Mouse (Mus musculus) bone marrow, adult 2 months (tissue): Measurements from ENCODE around the gene Trir. TPM values are rescaled to one million over a fixed set of nuclear protein-coding genes. Genes with fewer than 3 reads are reported as not detected.

Experiments used
- H3K27ac ChIP-seq: fragments of 200-500 bp; 2 replicates; pipeline ENCODE4 v1.5.1; 2012; ENCODE audit warnings: low read depth, mild to moderate bottlenecking, control low read depth, inconsistent platforms, low read length; ENCODE audit not compliant: control insufficient read depth, poor library complexity, insufficient read depth
- H3K4me1 ChIP-seq: fragments of 200-500 bp; 2 replicates; pipeline ENCODE4 v1.6.1; 2011; ENCODE audit warnings: low read length; ENCODE audit not compliant: control insufficient read depth, insufficient read depth
- H3K4me3 ChIP-seq: fragments of 200-500 bp; replicated peaks from 2 replicates; pipeline ENCODE3; 2011; ENCODE audit warnings: mild to moderate bottlenecking, low read depth, low read length, control low read depth; ENCODE audit not compliant: control insufficient read depth
- CTCF ChIP-seq: fragments of 200-500 bp; IDR thresholded peaks from 2 replicates; pipeline ENCODE4 v1.5.1; 2011; ENCODE audit warnings: low read length, control low read depth; ENCODE audit not compliant: control insufficient read depth, insufficient read depth
- POLR2A ChIP-seq: fragments of 200-500 bp; IDR thresholded peaks from 2 replicates; pipeline ENCODE4 v1.6.1; 2011; ENCODE audit warnings: low read depth, mild to moderate bottlenecking, control low read depth, low read length, borderline replicate concordance; ENCODE audit not compliant: control insufficient read depth
- WGBS: fragments of 180-500 bp; shearing (Covaris S2); methylation state at CpG from one replicate; pipeline ENCODE4 v1.1.7; 2018; 5-methylcytosine and 5-hydroxymethylcytosine counted together
- polyA plus RNA-seq: library from polyadenylated mRNA; stranded (reverse); fragments of >200 nt; gene quantifications from 2 replicates; pipeline ENCODE4 v1.2.4, GENCODE M21; 2011; ENCODE audit warnings: low replicate concordance; ENCODE audit not compliant: missing spikeins, insufficient read depth, insufficient read length

Trir gene
- polyA plus RNA-seq, 1 experiment: 300 TPM

DNA sequence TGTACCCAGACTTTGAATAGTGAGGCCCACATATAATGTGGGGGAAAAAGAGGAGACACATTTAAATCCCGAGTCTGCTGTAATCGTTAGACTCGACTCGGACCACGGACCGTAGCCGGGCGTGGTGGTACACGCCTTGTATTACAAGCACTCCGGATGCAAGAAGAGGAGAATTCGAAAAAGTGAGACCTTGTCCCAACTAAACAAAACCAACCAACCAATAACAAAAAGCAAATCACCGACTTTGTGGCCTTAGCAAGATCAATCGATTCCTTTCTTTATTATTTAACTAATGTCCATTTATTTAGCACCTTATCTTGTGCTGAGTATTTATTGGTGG lies 863 bp downstream of the Trir start:
- H3K27ac ChIP-seq: peak overlapping the region; percentile 98

DNA sequence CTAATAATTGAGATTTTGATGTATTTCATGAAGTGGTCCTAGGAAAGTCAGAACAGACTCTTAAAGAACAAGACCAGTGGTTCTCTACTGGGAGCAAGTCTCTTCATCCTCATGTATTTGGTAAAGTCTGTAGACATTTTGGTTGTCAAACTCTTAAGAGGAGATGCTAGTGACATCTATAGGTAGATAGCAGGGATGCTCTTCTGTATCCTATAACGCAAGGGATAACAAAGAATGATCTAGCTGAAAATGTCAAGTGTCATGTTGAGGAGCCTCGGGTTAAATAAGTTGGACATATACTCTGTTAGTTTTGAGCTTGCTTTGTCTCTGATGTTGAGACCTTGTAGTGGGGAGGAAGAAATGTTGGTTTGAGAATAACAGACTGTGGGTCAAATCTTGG lies 1.3 kb downstream of the Trir start:
- H3K27ac ChIP-seq: no peak overlapping the region
- peak overlapping the region; percentile 97 for H3K4me3 ChIP-seq
- no peak for TF ChIP-seq POLR2A
- 11% methylated on average over 2 of the region's 2 CpGs for WGBS
- H3K4me1 ChIP-seq: peaks cover 4% of the 10 kb centered on the region

More for the DNA sequence above, 863 bp downstream of the Trir start:
- no peak for TF ChIP-seq POLR2A
- no peak for TF ChIP-seq CTCF
- Histone ChIP-seq H3K4me1 (peaks cover 4% of the 10 kb centered on the region), H3K4me3 (peak overlapping the region; percentile 97)
- under 1% methylated on average over 13 of the region's 13 CpGs for WGBS

DNA sequence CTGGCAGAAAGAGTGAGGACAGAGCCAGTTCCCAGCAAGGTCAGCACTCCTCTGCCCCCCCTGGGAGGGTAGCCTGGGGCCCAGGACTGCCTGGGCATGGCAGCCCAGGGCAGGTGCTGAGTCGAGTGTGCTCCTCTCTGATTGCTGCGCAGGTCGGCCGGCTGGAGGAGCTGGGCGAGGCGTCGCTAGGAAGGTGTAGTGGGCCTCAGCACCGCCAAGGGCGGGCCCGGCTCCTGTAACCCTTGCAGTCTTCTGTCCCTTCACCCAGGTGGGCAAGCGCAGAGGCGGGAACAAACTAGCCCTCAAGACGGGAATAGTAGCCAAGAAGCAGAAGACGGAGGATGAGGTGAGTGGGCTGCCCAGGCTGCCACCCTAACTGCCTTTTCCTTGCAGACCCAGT lies 2.6 kb downstream of the Trir start:
- WGBS: 91% methylated on average over 14 of the region's 14 CpGs
- no peak overlapping the region for H3K4me3 ChIP-seq
- H3K4me1 ChIP-seq: peaks cover 4% of the 10 kb centered on the region
- H3K27ac ChIP-seq: no peak overlapping the region
- TF ChIP-seq CTCF: no peak
- no peak for TF ChIP-seq POLR2A

DNA sequence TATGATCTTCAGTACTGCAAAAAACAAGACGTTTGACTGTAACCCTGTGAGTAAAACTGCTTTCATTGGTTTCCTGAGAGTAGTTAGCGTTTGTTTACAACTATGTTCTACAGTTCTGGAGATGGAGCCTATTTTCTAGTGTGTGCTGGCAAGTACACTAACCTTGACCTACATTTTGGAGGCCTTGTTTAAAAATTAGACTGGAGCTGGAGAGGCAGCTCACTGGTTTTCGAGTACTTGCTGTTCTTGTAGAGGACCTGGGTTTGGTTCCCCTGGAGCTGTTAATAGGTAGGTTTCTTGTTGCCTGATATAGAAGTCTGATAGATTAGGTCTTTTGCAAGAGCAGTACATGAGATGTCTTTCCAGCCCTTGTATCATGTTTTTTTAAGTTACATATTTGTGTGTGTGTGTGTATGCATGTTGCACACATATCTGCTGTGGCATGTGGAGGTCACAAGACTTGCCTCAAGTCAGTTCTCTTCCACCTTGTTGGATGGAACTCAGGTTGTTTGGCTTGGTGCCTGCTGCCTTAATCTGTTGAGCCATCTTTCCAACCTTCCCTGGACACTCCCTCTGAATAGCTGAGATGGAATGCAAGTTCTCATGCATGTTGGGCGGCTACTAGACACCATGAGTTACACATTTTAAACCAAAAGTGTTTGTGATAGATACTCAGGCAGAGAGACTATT lies 6.1 kb downstream of the Trir start:
- TF ChIP-seq CTCF (no peak), POLR2A (no peak)
- H3K4me3 ChIP-seq: no peak overlapping the region
- peaks cover 4% of the 10 kb centered on the region; the same call in 1 of the 2 replicates for H3K4me1 ChIP-seq
- WGBS: 84% methylated on average over 4 of the region's 4 CpGs
- no peak overlapping the region for H3K27ac ChIP-seq

DNA sequence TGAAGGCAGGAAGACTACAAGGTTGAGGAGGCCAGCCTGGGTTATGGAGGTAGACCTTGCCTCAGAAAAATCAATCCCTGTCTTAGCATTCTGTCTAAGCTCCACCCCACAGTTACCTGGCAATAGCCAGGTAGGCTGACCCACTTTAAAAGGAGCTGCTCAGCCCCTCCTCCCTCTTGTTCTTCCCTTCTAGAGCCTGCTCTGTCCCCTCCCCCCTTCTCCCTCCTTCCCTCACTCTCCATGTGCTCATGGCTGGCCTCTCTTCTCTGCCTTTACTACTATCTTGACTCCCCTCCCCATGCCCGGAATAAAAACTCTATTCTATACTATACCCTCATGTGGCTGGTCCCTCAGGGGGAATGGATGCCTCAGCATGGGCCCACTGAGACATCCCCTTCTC lies 7.2 kb downstream of the Trir start:
- peaks cover 2% of the 10 kb centered on the region; the same call in 1 of the 2 replicates for H3K4me1 ChIP-seq
- WGBS: 74% methylated on average over 1 of the region's 1 CpGs
- TF ChIP-seq CTCF (no peak), POLR2A (no peak)
- H3K27ac ChIP-seq: no peak overlapping the region
- no peak overlapping the region for H3K4me3 ChIP-seq

DNA sequence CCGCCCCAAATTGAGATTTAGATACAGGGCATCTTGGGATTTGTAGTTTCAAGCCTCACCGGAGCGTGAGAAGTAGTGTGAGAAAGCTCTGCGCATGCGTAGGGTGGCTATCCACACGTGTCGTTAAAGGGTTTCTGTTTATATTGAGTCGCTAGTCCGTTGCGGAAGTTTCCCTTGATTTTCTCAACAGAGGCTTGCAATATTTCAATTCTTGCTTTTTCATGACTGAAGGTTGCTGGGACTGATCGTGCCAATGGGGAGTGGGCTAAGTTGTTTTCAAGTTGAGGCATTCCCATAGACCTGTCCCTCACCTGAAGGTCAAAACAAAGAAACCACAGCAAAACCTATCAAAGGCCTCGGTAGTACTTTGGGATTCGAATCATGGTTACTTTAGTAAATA lies 8.1 kb downstream of the Trir start:
- Histone ChIP-seq H3K4me1 (peaks cover 1% of the 10 kb centered on the region; the same call in 1 of the 2 replicates), H3K4me3 (peak overlapping the region; percentile 50)
- 2% methylated on average over 13 of the region's 13 CpGs for WGBS

DNA sequence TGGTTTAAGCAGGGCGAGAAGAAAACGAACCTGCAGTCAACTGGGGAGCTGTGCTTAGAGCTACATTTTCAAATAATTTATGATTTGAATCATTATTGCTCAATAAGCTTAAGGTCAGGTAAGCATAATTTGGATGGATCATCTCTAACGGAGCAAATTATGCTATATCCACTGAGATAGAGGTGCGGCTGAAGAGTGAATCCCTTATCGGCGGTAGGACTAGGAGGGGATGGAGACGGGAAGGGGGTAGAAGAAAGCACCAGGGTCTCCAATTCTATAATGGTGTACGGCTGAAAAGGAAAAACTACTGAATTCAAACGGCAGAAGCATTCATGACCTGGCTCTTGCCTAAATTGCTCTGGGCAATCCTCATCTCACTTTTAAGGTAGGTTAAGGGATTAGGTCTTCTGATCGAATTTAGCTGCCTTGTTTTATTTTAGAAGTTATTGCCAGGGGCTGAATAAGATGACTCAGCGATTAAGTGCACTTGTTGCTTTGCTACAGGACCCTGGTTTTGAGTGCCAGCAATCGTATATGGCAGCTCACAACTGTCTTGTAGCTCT lies 8.6 kb downstream of the Trir start:
- 2% methylated on average over 12 of the region's 12 CpGs for WGBS
- H3K4me1 ChIP-seq: peaks cover 1% of the 10 kb centered on the region; the same call in 1 of the 2 replicates
- no peak for TF ChIP-seq POLR2A
- TF ChIP-seq CTCF: no peak
- H3K27ac ChIP-seq: peak overlapping the region; percentile 39; the same call in 1 of the 2 replicates
- no peak overlapping the region for H3K4me3 ChIP-seq

More for the DNA sequence above, 8.1 kb downstream of the Trir start:
- no peak overlapping the region for H3K27ac ChIP-seq
- TF ChIP-seq POLR2A (no peak), CTCF (no peak)

DNA sequence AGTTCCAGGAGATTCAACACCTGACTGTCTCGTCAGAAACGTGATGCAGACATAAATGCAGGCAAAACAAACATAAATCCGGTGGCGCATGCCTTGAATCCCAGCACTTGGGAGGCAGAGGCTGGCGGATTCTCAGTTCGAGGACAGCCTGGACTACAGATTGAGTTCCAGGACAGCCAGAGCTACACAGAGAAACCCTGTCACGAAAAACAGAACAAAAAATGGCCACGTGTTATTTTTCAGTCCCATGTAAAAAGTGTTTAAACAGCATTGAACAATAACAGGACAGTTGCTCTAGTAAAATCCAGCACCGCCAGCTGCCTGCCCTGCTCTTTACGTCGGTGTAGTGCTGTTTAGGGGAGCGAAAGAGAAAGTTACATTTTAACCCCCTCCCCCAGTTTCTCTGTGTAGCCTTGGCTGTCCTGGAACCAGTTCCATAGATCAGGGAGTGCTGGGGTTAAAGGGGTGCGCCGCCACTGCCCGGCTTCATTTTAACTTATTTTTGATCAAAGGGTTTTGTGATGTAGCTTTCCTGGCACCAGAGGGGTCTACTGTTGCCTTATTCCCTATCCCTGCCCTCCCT lies 9.2 kb downstream of the Trir start:
- Histone ChIP-seq H3K4me3 (peak overlapping the region; percentile 89), H3K4me1 (peaks cover 1% of the 10 kb centered on the region; the same call in 1 of the 2 replicates), H3K27ac (peak overlapping the region; percentile 41; the same call in 1 of the 2 replicates)
- no peak for TF ChIP-seq CTCF
- TF ChIP-seq POLR2A: no peak
- WGBS: 1% methylated on average over 15 of the region's 15 CpGs

DNA sequence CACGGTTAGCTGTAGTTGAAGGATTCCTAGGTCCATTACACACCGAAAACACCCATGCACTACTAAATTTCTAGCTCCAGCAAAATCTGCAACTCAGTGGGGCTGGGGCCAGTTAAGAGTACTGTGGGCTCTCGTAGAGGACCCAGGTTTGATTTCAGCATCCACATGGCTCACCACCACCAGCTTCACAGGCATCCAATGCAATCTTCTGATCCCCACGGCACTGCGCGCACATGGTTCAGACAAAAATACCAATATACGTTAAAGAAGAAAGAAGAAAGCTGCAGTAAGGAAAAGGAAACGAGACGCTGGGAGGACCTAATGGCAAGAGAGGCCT lies 9.7 kb downstream of the Trir start:
- Histone ChIP-seq H3K27ac (peak overlapping the region; percentile 63), H3K4me1 (peaks cover 1% of the 10 kb centered on the region; the same call in 1 of the 2 replicates), H3K4me3 (peak overlapping the region; percentile 89)
- no peak for TF ChIP-seq POLR2A
- no peak for TF ChIP-seq CTCF
- WGBS: under 1% methylated on average over 9 of the region's 9 CpGs
